Mouse (Mus musculus) C2C12 (cell line): ENCODE measurements around the gene Olfr70. TPM values are rescaled to one million over a fixed set of nuclear protein-coding genes. Genes with fewer than 3 reads are reported as not detected.

Experiments used
- H3K27me3 ChIP-seq: one replicate; pipeline ENCODE4 v1.6.1; 2011; ENCODE audit not compliant: control insufficient read depth, insufficient read depth, insufficient read length
- H3K36me3 ChIP-seq: one replicate; pipeline ENCODE4 v1.6.1; 2011; ENCODE audit not compliant: control insufficient read depth, insufficient read depth
- H3K4me3 ChIP-seq: one replicate; pipeline ENCODE4 v1.5.1; 2011; ENCODE audit warnings: mild to moderate bottlenecking, control low read depth; ENCODE audit not compliant: poor library complexity, insufficient read depth, severe bottlenecking
- H3K79me2 ChIP-seq: one replicate; pipeline ENCODE4 v1.6.1; 2011; ENCODE audit not compliant: control insufficient read depth, insufficient read depth
- H3K79me3 ChIP-seq: one replicate; pipeline ENCODE4 v1.6.1; 2011; ENCODE audit warnings: low read depth, control low read depth
- H3ac ChIP-seq: one replicate; pipeline ENCODE3; 2011; ENCODE audit warnings: low read depth; ENCODE audit not compliant: control insufficient read depth, insufficient read length
- CEBPB ChIP-seq: IDR thresholded peaks from one replicate; pipeline ENCODE4 v1.6.1; 2011; ENCODE audit warnings: low read depth, mild to moderate bottlenecking, control low read depth, moderate library complexity
- CTCF ChIP-seq: IDR thresholded peaks from one replicate; pipeline ENCODE4 v1.5.1; 2011; ENCODE audit not compliant: control insufficient read depth, insufficient read depth, insufficient read length
- FOSL1 ChIP-seq: IDR thresholded peaks from one replicate; pipeline ENCODE4 v1.8.0; 2011; ENCODE audit warnings: mild to moderate bottlenecking, low read length; ENCODE audit not compliant: poor library complexity, insufficient read depth, severe bottlenecking
- MAX ChIP-seq: IDR thresholded peaks from one replicate; pipeline ENCODE4 v1.6.1; 2011; ENCODE audit warnings: mild to moderate bottlenecking, control low read depth
- MYOD1 ChIP-seq: IDR thresholded peaks from one replicate; pipeline ENCODE4 v1.6.1; 2011; ENCODE audit warnings: low read depth; ENCODE audit not compliant: control insufficient read depth, insufficient read length
- MYOG ChIP-seq: IDR thresholded peaks from one replicate; pipeline ENCODE4 v1.6.1; 2011; ENCODE audit not compliant: control insufficient read depth, insufficient read length; ENCODE audit errors: extremely low read depth
- USF1 ChIP-seq: IDR thresholded peaks from one replicate; pipeline ENCODE4 v1.6.1; 2011; ENCODE audit warnings: low read depth, mild to moderate bottlenecking, control low read depth, moderate library complexity
- polyA plus RNA-seq: library from polyadenylated mRNA; unstranded; fragments of >200 nt; fragmentation: generic; extraction: Trizol; gene quantifications from one replicate; pipeline ENCODE4 v1.2.1, GENCODE M21; 2012; ENCODE audit warnings: missing spikeins

The Olfr70 gene
- polyA plus RNA-seq, 1 experiment: not detected

GRCm38 (mm10) chr4:43703851-43704250 is 3.2 kb upstream of the Olfr70 start:
- no peaks in the 10 kb centered on the region for H3K79me3 ChIP-seq
- TF ChIP-seq MYOG (no peak), CEBPB (no peak), USF1 (no peak), MAX (no peak), MYOD1 (no peak), CTCF (no peak)
- H3K27me3 ChIP-seq: peaks cover 53% of the 10 kb centered on the region
- H3K79me2 ChIP-seq: no peaks in the 10 kb centered on the region
- H3K36me3 ChIP-seq: no peaks in the 10 kb centered on the region
- no peak overlapping the region for H3ac ChIP-seq
- no peak overlapping the region for H3K4me3 ChIP-seq

DNA sequence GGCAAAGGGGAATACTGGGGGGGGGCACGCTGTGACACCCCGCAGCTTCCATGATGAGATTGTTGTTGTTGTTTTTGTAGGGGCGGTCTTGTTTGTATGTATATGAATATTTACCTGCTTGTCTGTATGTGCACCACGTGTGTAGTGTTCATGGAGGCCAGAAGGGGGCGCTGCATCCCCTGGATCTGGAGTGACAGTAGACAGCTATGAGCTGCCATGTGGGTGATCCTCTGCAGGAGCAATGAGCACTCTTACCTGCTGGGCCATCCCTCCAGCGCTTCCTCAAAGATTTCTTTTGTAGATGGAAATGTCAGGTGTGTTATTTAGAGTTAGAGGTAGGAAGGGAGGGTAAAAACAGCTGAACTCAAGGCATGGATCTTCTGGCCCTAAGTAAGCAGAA is 2.8 kb upstream of the Olfr70 start:
- H3K79me3 ChIP-seq: no peaks in the 10 kb centered on the region
- H3K27me3 ChIP-seq: peaks cover 50% of the 10 kb centered on the region
- no peak overlapping the region for H3ac ChIP-seq
- no peaks in the 10 kb centered on the region for H3K36me3 ChIP-seq
- no peak overlapping the region for H3K4me3 ChIP-seq
- no peak for TF ChIP-seq MYOG
- no peaks in the 10 kb centered on the region for H3K79me2 ChIP-seq

GRCm38 (mm10) chr4:43696561-43696960 is 4.0 kb downstream of the Olfr70 start:
- Histone ChIP-seq H3K4me3 (no peak overlapping the region), H3K79me2 (no peaks in the 10 kb centered on the region), H3K36me3 (no peaks in the 10 kb centered on the region), H3ac (no peak overlapping the region), H3K79me3 (no peaks in the 10 kb centered on the region), H3K27me3 (peaks cover 3% of the 10 kb centered on the region)
- TF ChIP-seq MYOD1: peak; percentile 38
- TF ChIP-seq MYOG: no peak
- no peak for TF ChIP-seq USF1
- TF ChIP-seq MAX: peak; percentile 20

DNA sequence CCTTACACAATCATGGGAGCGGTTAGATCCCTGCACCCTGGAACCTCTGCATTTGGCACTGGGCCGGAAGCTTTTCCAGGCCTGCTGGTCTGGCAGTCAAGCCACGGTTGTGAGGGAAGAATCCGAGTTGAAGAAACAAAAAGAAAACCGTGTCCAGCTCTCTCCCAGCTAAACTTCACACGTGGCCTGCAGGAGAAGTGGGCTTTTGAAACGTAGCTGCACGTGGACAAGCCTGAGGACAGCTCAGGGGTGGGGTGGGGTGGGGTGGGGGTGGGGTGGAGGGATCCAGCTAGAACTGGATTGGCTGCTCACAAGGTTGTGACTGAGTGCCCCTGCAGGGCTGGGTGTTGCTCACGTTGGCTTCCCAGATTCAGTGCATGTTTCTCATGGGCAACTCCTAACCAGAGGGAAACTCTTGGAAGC is 5.3 kb downstream of the Olfr70 start:
- Histone ChIP-seq H3K79me2 (no peaks in the 10 kb centered on the region), H3K4me3 (no peak overlapping the region), H3K79me3 (no peaks in the 10 kb centered on the region), H3K27me3 (peaks cover 8% of the 10 kb centered on the region), H3ac (no peak overlapping the region), H3K36me3 (no peaks in the 10 kb centered on the region)
- TF ChIP-seq MAX (no peak), MYOD1 (no peak), CTCF (no peak), MYOG (no peak), FOSL1 (no peak), USF1 (no peak), CEBPB (no peak)

- Histone ChIP-seq H3K79me2 (no peaks in the 10 kb centered on the region), H3K79me3 (no peaks in the 10 kb centered on the region), H3K36me3 (no peaks in the 10 kb centered on the region), H3ac (no peak overlapping the region), H3K4me3 (no peak overlapping the region), H3K27me3 (peaks cover 14% of the 10 kb centered on the region)
- TF ChIP-seq FOSL1 (no peak), USF1 (no peak)
These were observed 6.0 kb downstream of the Olfr70 start for GRCm38 (mm10) chr4:43694439-43695248.

- Histone ChIP-seq H3K79me2 (no peaks in the 10 kb centered on the region), H3ac (no peak overlapping the region), H3K27me3 (peaks cover 20% of the 10 kb centered on the region), H3K79me3 (no peaks in the 10 kb centered on the region), H3K36me3 (no peaks in the 10 kb centered on the region), H3K4me3 (no peak overlapping the region)
- no peak for TF ChIP-seq CEBPB
- peak; percentile 16 for TF ChIP-seq FOSL1
- peak; percentile 12 for TF ChIP-seq MYOD1
- no peak for TF ChIP-seq MYOG
- peak; percentile 91 for TF ChIP-seq USF1
- TF ChIP-seq MAX: peak; percentile 76
These were observed 6.8 kb downstream of the Olfr70 start for GRCm38 (mm10) chr4:43693806-43694241.
